Mouse (Mus musculus): ENCODE results near the gene Ktn1.

DNA sequence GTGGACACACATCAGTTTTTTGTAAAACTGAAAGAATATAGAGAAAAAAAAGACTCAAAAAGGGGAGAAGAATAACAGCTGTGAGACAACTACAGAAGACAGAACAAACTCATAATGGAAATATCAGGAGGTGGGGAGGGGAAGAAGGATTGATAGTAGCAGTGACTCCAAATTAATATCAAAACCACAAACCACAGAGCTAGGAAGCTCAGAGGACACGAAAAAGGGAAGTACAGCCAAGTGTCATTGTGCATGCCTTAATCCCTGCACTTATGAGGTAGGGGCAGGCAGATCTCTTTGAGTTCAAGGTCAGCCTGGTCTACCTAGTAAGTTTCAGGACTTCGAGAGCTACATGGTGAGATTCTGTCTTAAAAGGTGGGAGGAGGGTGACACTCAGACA, 21.4 kb upstream of the Ktn1 start:
- TF ChIP-seq CTCF (IDR thresholded peaks at IDR 0.05; ENCODE audit: extremely low read depth, insufficient read depth, low read length) (no peak), POLR2A (IDR thresholded peaks at IDR 0.05; ENCODE audit: extremely low read depth, insufficient read depth, low read length) (no peak)
